Mouse (Mus musculus) brain, adult 2 months (tissue): ENCODE measurements at regions not wholly inside any gene's neighbourhood (a gene's known extent, or its start where the extent isn't known, plus 50 kb on each side); places are given as distances from the start of the nearest gene placed in this dataset.

ENCODE experiments used
- DNase-seq: peaks from one replicate; pipeline ENCODE4 v3.0.0; 2011; ENCODE audit warnings: low read depth, low spot score

DNA sequence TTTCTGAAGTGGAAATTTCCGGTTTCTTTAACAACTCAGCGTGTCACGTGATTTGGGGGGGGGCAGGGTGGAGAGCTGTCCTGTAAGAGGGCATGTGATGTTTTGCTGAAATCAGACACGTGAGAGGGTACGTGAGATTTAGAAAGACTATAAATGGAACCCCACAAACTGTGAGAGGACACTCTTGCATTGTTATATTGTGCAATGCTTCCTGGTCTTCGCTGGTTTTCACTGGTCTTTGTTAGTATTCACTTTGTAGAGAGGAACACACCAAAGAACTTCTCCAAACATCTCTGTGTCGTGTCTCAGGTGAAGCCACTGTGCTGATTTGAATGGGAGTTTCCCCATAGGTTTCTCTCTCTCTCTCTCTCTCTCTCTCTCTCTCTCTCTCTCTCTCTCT is 163.2 kb upstream of the Jun start:
- DNase-seq, result peak; percentile 12

DNA sequence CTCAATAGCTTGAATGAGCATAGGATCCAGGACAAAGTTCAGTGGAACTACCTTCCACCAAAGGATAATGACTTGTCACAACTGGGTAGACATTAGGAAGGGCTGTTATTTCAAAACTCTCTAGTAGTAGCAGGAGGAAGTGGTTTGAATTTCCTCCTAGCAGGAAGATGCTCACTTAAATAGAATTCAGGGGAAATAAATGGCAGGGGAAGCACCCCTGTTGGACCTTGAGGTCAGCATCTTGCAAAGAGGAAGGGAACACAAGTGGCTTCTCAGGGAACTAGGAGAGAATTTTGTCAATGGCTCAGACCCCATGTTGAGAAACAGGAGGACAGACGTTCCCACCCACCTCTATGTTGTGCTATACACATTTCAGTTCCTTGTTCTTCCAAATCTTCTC is 178.4 kb upstream of the Jun start:
- DNase-seq, result peak; percentile 24

- DNase-seq, result no peak
These were observed 181.0 kb upstream of the Jun start for GRCm38 (mm10) chr4:95233034-95233433.

- no peak for DNase-seq
These were observed 182.1 kb upstream of the Jun start for GRCm38 (mm10) chr4:95234030-95234555.

GRCm38 (mm10) chr4:95247977-95248376 is 196.0 kb upstream of the Jun start:
- DNase-seq, result no peak

- no peak for DNase-seq
These were observed 197.0 kb upstream of the Jun start for GRCm38 (mm10) chr4:95249031-95249430.

DNA sequence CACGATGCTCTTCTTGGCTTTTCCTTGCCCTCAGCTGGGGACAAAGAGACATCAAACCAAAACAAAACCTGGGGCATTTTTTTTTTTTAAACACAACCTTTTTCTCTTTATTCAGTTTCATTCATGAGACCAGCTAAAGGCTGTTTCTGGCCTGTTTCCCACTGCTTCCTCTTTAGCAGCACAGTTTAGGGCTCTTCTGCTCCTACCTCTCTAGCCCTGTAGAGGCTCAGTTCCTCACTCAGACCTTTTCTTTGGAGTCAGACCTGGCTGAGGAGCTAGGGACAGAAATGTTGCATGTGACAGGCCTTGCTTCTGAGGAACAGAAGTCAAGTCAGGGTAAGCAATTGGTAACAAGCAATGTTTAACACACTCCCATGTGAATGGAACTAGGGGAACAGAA is 198.1 kb upstream of the Jun start:
- DNase-seq, result no peak

DNA sequence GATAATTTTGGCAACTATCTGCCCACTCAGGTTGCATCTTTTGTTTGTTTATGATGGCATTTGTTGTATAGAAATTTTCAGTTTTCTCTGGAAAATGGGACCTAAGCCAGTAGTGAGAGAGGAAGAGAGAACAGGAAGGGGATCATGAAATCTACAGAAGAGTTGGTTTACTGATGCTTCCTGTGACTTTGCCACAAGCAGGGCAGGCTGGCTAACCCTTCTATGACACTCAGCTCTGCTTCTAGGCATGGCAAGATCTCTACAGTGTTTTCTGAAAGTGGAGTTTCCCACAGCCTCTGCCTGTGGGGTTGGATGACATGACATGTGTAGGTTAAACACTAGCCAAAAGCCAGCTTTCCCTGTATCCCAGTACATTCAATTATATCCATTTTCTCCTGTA is 217.7 kb upstream of the Jun start:
- DNase-seq, result no peak

DNA sequence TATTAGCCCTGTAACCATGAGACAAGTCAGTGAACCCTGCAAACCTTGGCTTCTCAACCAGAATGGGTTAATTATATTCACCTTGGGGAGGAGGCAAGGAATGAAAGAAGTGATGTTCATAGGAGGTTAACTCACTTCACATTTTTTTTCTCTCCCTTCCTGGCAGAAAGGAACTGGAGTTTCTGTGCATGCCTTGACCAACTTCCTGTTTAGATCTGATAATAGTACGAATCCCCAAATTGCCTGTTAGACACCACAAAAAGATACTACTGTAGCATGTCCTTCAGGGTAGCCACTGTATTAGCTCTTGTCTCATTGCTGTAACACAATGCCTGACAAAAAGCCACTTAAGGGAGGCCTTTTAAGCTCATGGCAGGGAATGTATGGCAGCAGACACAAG is 218.4 kb upstream of the Jun start:
- no peak for DNase-seq

GRCm38 (mm10) chr4:95276231-95276630 is 224.2 kb upstream of the Jun start:
- no peak for DNase-seq

DNA sequence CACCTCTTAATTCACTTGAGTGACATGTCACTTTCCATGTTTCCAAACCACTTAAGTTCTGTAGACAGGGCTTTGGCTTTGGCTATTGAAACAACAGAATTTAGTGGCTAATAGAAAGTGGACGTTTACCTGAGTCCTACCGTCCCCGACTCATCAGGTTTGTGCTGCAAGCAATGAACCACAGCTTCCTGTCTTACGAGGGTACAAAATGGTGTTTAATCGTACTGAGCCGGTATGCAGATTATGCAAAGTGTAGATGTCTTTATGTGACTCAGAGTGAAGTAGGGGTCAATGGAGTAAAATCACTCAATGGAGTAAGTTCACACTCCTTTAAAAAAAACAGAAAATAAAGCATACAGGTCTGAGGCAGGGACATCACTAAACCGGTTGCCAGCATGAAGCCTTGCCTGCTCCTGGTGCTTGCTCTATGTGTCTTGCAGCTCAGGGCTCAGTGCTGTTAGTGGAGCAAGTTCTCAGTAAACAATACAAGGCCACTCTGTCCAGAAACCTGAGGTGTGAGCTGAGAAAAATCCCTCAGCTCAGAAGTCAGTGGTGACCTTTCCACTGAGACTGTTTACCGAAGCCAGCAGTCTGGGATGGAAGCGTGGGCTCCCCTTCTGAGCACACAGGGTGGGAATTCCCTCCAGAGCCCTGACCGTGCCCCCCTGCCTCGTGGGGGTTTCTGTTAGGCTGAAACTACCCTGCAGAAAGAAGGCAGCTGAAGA is 226.1 kb upstream of the Jun start:
- no peak for DNase-seq

GRCm38 (mm10) chr4:95278714-95279095 is 226.7 kb upstream of the Jun start:
- DNase-seq, result no peak

GRCm38 (mm10) chr4:95279200-95279599 is 227.2 kb upstream of the Jun start:
- DNase-seq, result no peak

GRCm38 (mm10) chr4:95282083-95282482 is 230.1 kb upstream of the Jun start:
- no peak for DNase-seq

DNA sequence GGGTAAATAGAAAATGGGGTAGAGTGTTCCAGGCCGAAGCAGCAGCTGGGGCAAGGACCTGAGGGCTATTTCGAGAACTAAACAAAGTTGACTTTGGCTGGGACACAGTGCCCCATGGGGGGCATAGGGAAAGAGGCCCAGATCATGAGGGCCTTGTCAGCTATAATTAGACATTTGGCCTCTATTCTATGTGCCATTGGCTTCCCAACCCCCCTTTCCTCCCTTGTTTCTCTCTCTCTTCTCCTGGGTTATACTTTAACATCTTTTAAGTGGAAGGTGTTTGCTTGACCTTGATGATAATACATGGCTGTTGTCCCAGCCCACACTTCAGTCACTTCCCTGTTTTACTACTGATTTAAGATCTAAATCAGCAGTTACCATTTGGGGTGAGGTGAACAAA is 231.8 kb upstream of the Jun start:
- peak; percentile 18 for DNase-seq

DNA sequence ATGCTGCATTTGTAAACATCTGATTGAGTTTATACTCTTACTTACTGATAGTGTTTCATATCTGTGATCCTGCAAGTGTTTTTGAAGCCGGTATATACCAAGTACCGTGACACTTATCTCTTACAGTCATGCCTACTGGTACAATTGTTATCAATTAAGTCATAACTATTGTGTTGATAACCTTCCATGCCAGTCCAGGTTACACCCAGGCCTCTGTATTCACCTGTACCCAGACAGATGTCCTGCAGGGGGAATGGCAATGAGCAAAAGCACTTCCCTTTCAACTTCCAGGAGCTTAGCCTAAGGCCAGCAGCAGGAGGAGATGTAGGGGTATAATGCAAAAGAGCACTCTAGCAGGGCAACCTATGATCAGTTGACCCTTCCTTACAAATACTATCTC is 232.2 kb upstream of the Jun start:
- no peak for DNase-seq

DNA sequence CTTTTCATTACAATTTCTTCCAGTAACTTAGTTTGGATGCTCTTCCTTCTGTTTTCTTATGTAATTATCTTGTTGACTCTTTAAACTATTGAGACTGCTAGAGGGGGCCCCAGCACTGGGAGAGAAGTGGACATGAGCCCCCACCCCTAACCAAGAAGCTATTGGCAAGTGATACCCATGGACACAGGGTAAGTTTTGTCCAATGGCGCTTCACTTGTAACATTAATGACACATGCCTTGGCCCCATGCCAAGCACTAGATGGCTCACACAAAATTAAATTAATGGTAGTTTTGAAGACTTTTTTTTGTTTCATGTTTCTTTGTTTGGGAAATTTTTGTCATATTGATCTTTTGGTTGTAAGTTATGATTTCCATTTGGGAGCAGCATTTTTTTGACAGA is 232.7 kb upstream of the Jun start:
- no peak for DNase-seq

DNA sequence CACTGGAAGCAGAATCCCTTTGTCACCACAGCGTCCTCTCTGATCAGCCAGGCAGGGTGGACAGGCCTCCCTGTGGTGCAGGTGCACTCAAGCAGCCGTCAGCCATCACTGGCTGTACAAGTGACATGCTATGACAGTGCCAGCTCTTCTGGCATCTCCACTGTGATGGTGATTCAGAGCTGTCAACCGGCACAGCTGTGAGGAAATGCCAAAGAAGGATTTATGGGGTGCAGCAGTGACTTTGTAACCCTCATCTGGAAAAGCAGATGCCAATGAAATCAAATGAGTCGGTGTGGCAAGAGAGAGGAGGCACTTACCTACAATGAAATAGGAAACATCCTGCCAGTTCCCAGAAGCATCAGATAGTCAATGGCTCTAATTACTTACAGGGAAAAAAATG is 238.3 kb upstream of the Jun start:
- DNase-seq, result peak; percentile 27

DNA sequence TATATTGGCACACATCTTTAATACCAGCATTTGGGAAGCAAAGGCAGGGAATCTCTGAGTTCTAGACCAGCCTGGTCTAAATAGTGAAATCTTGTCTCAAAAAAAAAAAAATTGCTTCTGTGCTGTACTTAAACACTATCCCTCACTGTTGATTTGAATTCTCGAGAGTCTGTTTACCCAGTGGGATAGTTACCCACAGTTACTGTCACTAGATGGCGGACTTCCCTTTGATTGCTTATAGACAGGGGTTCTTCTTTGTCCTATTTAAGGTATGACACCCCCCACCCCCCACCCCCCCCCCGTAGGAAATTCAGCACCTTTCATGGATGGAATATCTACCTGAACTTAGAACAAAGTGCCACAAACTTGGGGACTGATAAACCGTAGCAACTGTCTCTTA is 242.1 kb upstream of the Jun start:
- DNase-seq, result no peak

GRCm38 (mm10) chr4:95301907-95302306 is 249.9 kb upstream of the Jun start:
- no peak for DNase-seq

DNA sequence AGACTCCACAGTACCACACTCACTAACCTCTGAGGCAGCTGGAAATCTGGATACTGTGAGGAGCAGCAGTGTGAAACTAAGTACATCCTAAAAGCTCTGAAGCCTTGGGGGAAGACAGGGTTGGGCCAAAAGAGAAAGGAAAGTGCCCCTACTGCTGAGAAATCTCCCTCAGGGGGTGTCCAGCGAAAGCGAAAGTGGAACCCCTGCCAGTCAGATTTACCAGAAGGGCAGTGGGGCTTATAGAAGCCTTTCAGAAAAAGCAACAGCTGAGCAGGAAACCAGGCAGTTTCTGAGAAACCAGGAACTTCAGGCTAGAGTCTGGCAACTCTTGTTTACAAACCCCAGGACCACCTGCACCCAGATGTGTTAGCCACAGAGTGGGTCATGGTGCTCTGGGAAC is 251.3 kb upstream of the Jun start:
- DNase-seq, result peak; percentile 18

DNA sequence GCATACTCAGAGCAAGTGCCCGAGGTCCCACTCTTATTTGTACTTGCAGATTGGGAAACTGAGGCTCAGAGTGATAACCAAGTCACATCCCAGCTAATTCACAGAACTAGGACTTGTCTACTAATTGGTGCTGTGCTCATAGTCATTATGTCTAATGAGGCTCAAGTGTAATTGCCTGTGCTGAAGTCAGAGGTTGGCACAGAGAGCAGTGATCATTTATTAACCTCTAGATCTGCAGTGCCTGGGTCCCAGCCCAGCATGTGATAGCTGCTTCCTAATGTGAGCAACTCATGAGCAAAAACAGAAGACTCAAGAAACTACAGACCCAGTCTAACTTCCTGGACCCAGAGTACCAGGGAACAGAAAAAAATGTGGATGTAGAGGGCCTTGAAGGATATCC is 252.0 kb upstream of the Jun start:
- no peak for DNase-seq

GRCm38 (mm10) chr4:95307134-95307533 is 250.2 kb upstream of the Fggy start:
- no peak for DNase-seq

DNA sequence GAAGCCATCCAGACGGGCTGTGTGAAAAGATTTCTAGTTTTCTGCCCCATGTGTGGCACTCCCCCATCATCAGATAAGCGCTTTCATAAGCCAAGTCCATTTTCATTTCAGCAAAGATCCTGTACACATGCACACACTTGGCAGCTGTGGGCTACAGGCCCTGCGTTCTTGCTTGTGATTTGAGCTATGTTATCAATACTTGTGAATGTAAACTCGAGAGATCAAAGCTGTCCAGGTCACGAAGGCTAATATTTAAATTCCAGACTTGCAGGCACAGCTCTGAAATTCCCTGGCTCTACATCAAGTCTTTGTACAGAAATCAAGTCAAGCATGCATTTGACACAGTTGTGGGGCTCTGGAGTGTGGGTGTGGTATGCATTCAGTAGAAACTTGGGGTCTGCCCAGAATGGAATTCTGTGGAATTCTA is 248.8 kb upstream of the Fggy start:
- DNase-seq, result no peak
